Mouse (Mus musculus) embryonic facial prominence, embryonic 12.5 days (tissue): ENCODE measurements around the gene Fos. TPM values are rescaled to one million over a fixed set of nuclear protein-coding genes. Genes with fewer than 3 reads are reported as not detected.

ENCODE experiments used
- ATAC-seq: fragments of 200-750 bp; cut with Nextera tagmentation; 2 replicates; pipeline ENCODE4 v1.8.0; 2017; ENCODE audit not compliant: insufficient number of reproducible peaks, insufficient read depth, low FRiP score, low TSS enrichment
- H3K27ac ChIP-seq: fragments of 300-500 bp; sonication (generic); 2 replicates; pipeline ENCODE4 v1.5.1; 2016; ENCODE audit warnings: mild to moderate bottlenecking
- H3K27me3 ChIP-seq: fragments of 300-500 bp; sonication (generic); 2 replicates; pipeline ENCODE4 v1.6.1; 2016; ENCODE audit warnings: mild to moderate bottlenecking, moderate library complexity
- H3K36me3 ChIP-seq: fragments of 300-500 bp; sonication (generic); 2 replicates; pipeline ENCODE4 v1.6.1; 2016; ENCODE audit warnings: mild to moderate bottlenecking
- H3K4me1 ChIP-seq: fragments of 300-500 bp; sonication (generic); 2 replicates; pipeline ENCODE4 v1.6.1; 2016
- H3K4me2 ChIP-seq: fragments of 300-500 bp; sonication (generic); replicated peaks from 2 replicates; pipeline ENCODE4 v1.6.1; 2016; ENCODE audit warnings: mild to moderate bottlenecking, moderate library complexity
- H3K4me3 ChIP-seq: fragments of 300-500 bp; sonication (generic); 2 replicates; pipeline ENCODE4 v1.5.1; 2016; ENCODE audit warnings: mild to moderate bottlenecking
- H3K9ac ChIP-seq: fragments of 300-500 bp; sonication (generic); 2 replicates; pipeline ENCODE4 v1.6.1; 2016; ENCODE audit warnings: mild to moderate bottlenecking, moderate library complexity
- H3K9me3 ChIP-seq: fragments of 300-500 bp; sonication (generic); 2 replicates; pipeline ENCODE4 v1.6.1; 2016; ENCODE audit warnings: mild to moderate bottlenecking, moderate library complexity
- WGBS: fragments of 180-500 bp; shearing (Covaris S2); methylation state at CpG from one replicate; pipeline ENCODE4 v1.1.7; 2016; 5-methylcytosine and 5-hydroxymethylcytosine counted together
- polyA plus RNA-seq: library from polyadenylated mRNA; unstranded; fragments of >200 nt; fragmentation: Nextera tagmentation; extraction: Ambion mirVana; gene quantifications from 2 replicates; pipeline ENCODE4 v1.2.1, GENCODE M21; 2016

The Fos gene
- polyA plus RNA-seq, 1 experiment from 2014 or later = 3.5 TPM

- H3K4me2 ChIP-seq = no peak overlapping the region
- ATAC-seq = no peak
- H3K4me1 ChIP-seq = 0 out of 2 replicates have a peak, but pooled peaks cover 8% of the 10 kb centered on the region
- H3K9me3 ChIP-seq = no peaks in the 10 kb centered on the region
- no peak overlapping the region for H3K4me3 ChIP-seq
- no peak overlapping the region for H3K27ac ChIP-seq
- WGBS = 66% methylated on average over 6 of the region's 6 CpGs
- H3K27me3 ChIP-seq = no peaks in the 10 kb centered on the region
- H3K36me3 ChIP-seq = no peaks in the 10 kb centered on the region
- H3K9ac ChIP-seq = no peak overlapping the region
Measured at GRCm38 (mm10) chr12:85444646-85445045, 29.0 kb upstream of the Fos start.

- Histone ChIP-seq H3K4me1 (peaks cover 13% of the 10 kb centered on the region; the same call in 1 of the 2 replicates), H3K4me3 (no peak overlapping the region), H3K27ac (no peak overlapping the region), H3K27me3 (no peaks in the 10 kb centered on the region), H3K36me3 (no peaks in the 10 kb centered on the region), H3K9ac (no peak overlapping the region), H3K9me3 (no peaks in the 10 kb centered on the region), H3K4me2 (no peak overlapping the region)
- WGBS = 60% methylated on average over 6 of the region's 6 CpGs
- no peak for ATAC-seq
Measured at GRCm38 (mm10) chr12:85447009-85447408, 26.7 kb upstream of the Fos start.

GRCm38 (mm10) chr12:85447490-85447889 is 26.2 kb upstream of the Fos start:
- ATAC-seq = no peak

DNA sequence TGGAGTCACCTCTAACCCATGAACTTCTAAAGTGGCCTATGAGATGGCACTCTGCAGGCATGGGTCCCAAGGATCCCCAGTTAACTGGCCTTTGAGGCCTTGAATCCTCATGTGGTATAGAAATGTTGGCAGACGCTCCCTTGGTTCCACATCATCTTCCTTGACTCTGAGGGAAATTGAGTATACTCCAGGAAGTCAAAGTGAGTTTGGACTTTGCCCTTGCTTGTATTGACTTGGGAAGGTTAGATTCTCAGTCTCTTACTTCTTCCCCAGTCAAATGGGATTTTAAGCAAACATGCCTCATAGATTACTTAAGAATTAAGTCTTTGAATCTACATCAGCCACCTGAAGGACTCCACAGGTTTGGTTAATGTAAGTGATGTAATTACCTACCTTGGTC is 24.2 kb upstream of the Fos start:
- no peaks in the 10 kb centered on the region for H3K36me3 ChIP-seq
- no peak overlapping the region for H3K4me2 ChIP-seq
- no peak overlapping the region for H3K4me3 ChIP-seq
- H3K27ac ChIP-seq = no peak overlapping the region
- H3K9ac ChIP-seq = no peak overlapping the region
- ATAC-seq = no peak
- no peaks in the 10 kb centered on the region for H3K27me3 ChIP-seq
- H3K4me1 ChIP-seq = peaks cover 21% of the 10 kb centered on the region
- H3K9me3 ChIP-seq = no peaks in the 10 kb centered on the region
- 95% methylated on average over 1 of the region's 1 CpGs for WGBS

More at GRCm38 (mm10) chr12:85447490-85447889, 26.2 kb upstream of the Fos start:
- 66% methylated on average over 4 of the region's 4 CpGs for WGBS
- no peaks in the 10 kb centered on the region for H3K9me3 ChIP-seq
- H3K4me1 ChIP-seq = peaks cover 17% of the 10 kb centered on the region; the same call in 1 of the 2 replicates
- no peaks in the 10 kb centered on the region for H3K27me3 ChIP-seq
- no peak overlapping the region for H3K27ac ChIP-seq
- H3K4me2 ChIP-seq = no peak overlapping the region
- H3K36me3 ChIP-seq = no peaks in the 10 kb centered on the region
- no peak overlapping the region for H3K9ac ChIP-seq
- H3K4me3 ChIP-seq = no peak overlapping the region

DNA sequence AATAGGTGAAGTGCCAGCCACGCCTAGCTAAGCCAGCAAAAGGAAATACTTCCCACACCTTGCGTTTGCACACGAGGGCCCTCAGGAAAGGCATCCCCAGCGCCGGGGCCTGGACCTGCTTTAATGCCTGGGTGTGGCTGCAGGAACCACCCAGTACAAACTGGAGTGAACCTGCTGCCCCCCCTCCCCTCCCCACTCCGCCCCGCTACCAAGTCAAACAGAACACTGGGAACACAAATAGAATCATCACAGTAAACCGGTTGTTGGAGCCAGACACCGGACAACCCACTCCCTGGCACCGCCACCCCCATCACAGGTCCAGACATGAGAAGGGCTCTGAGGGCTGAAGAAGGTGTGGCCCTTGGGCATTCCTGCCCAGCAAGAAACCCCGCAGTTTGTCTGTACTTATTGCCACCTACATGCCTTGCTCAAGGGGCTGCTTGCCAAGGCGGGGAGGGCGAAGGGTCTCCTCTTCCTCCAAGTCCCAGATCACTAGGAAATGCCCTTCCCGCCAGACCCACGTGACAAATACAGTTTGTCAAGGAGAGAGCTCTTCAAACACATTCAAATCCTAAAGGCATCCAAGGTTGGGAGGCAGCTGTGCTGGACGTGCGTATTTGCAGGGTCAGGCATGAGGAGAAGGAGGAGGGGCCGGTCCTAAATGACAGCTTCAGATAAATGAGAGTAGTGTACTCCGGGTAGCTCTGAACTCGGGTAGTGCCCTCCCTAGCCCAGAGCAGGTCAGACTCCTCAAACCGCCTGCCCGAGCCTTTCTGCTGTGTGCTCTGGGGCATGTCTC is 21.8 kb upstream of the Fos start:
- H3K27me3 ChIP-seq = no peaks in the 10 kb centered on the region
- WGBS = 36% methylated on average over 22 of the region's 22 CpGs
- H3K36me3 ChIP-seq = no peaks in the 10 kb centered on the region
- ATAC-seq = no peak
- peaks cover 30% of the 10 kb centered on the region for H3K4me1 ChIP-seq
- H3K9ac ChIP-seq = no peak overlapping the region
- 0 out of 2 replicates have a peak overlapping the region, but pooled peaks have one; percentile 14 for H3K4me2 ChIP-seq
- no peaks in the 10 kb centered on the region for H3K9me3 ChIP-seq
- no peak overlapping the region for H3K4me3 ChIP-seq
- H3K27ac ChIP-seq = no peak overlapping the region

DNA sequence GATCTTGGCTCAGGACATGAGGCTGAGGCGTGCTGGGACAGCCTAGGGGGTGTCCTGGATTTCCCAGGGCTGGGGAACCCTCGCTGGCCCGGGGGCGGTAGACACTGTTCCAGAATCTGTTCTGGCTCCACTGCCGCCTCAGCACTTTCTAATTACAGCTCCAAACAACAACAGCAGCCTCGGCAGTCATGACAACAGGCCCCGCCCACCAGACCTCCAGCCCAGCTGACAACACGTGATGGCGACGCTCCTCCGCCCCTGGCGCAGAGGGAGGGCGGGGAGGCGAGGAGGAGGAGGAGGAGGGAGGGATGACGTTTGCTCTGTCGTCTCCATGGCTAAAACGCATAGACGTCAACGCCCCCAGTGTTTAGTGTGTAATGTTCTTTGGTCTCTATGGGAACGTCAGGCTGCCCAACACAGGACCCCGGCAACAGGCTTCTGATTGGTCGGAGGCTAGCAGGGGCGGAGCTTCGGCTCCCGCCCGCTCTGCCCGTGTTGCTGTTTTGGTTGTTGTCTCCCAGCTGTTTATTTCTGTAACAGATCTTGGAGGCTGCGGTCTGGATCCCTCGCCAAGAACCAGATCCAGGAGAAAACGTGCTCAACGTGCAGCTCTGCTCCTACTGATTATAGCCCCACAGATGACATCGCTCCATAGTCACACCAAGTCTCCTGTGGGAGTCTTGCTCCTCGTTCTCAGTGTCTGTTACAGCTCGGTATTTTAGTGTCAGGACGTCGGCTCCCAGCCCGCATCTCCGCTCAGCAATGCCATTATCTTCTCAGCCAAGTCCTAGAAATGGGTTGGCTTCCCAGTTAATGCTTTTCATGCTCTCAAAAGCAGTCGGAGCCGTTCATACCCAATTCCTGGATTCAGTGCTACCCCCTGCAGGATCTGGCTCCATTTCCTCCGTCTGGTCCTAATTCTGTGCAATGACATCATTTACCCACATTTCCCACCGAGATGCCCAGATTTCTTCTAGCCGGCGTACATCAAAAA is 18.3 kb upstream of the Fos start:
- Histone ChIP-seq H3K9me3 (no peaks in the 10 kb centered on the region), H3K27ac (peak overlapping the region; percentile 94), H3K4me2 (peak overlapping the region; percentile 64), H3K27me3 (no peaks in the 10 kb centered on the region), H3K36me3 (no peaks in the 10 kb centered on the region), H3K4me1 (peaks cover 34% of the 10 kb centered on the region), H3K9ac (peak overlapping the region; percentile 41; the same call in 1 of the 2 replicates), H3K4me3 (peak overlapping the region; percentile 41)
- WGBS = 1% methylated on average over 44 of the region's 44 CpGs
- peak; percentile 97 for ATAC-seq

DNA sequence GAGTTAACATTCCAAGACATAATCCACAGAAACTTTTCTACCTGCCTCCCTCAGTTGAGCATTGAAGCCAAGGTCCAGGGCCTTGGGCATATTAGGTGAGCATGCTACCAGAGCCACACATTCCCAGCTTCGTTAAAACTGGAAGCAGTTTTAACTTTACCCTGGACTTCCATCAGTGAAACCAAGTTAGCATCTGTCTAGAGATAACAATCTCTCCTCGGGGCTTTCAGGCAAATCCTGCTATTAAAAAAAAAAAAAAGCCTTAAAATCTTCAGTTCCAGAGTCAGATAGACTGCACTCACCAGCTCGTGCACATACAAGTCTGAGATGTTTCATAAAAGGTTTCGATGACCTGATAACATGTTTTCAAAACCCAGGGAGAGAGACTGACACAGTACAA is 17.4 kb upstream of the Fos start:
- H3K9ac ChIP-seq = no peak overlapping the region
- H3K4me1 ChIP-seq = peaks cover 34% of the 10 kb centered on the region
- H3K4me2 ChIP-seq = peak overlapping the region; percentile 64; the same call in 1 of the 2 replicates

GRCm38 (mm10) chr12:85456966-85457505 is 16.7 kb upstream of the Fos start:
- Histone ChIP-seq H3K4me2 (no peak overlapping the region), H3K9me3 (no peaks in the 10 kb centered on the region), H3K27me3 (no peaks in the 10 kb centered on the region), H3K27ac (no peak overlapping the region), H3K4me3 (no peak overlapping the region), H3K4me1 (peaks cover 35% of the 10 kb centered on the region), H3K36me3 (no peaks in the 10 kb centered on the region), H3K9ac (no peak overlapping the region)
- no peak for ATAC-seq
- WGBS = 73% methylated on average over 13 of the region's 13 CpGs

More for the DNA sequence above, 17.4 kb upstream of the Fos start:
- Histone ChIP-seq H3K27ac (peak overlapping the region; percentile 94; the same call in 1 of the 2 replicates), H3K9me3 (no peaks in the 10 kb centered on the region), H3K27me3 (no peaks in the 10 kb centered on the region), H3K36me3 (no peaks in the 10 kb centered on the region), H3K4me3 (no peak overlapping the region)
- 54% methylated on average over 4 of the region's 4 CpGs for WGBS
- no peak for ATAC-seq

GRCm38 (mm10) chr12:85459820-85460219 is 13.9 kb upstream of the Fos start:
- Histone ChIP-seq H3K36me3 (no peaks in the 10 kb centered on the region), H3K9me3 (no peaks in the 10 kb centered on the region), H3K4me2 (no peak overlapping the region), H3K4me1 (peaks cover 34% of the 10 kb centered on the region), H3K27me3 (no peaks in the 10 kb centered on the region), H3K9ac (no peak overlapping the region), H3K27ac (no peak overlapping the region), H3K4me3 (no peak overlapping the region)
- 70% methylated on average over 4 of the region's 4 CpGs for WGBS
- ATAC-seq = no peak

DNA sequence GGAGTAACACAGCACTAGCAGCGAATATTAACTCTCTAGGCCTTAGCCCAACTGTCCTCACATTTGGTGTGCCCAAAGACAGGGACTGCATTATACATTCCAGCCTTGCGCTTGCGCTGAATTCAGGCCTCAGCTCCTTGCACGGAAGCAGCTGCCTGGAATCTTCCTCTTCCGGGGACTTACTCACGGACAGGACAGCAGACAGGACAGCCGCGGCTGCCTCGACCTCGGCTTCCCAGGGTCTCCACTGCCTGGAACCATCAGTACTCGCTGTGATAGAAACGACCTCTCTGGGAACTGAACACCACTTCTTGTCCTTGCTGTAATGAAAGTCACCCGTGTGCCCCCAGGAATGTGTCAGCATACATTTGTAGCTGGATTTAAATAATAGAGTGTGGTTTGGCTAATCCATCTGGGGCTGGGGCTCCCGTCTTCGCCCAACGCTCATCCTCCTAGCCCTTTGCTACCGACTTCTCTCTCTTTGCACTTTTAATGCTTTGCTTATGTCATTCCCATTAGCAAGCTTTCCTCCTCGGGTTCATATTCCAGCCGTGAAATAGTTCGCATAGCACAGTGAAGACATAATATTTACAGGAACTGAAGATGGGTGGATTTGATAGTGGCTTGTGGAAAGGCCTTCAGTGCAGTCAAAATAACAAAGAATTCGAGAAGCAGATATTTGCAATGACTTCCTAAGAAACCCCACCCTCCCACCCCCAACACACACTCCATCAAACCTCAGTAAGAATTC is 11.6 kb upstream of the Fos start:
- no peak overlapping the region for H3K9ac ChIP-seq
- peak overlapping the region; percentile 65 for H3K27ac ChIP-seq
- peaks cover 22% of the 10 kb centered on the region for H3K4me1 ChIP-seq
- 34% methylated on average over 21 of the region's 21 CpGs for WGBS
- no peak overlapping the region for H3K4me3 ChIP-seq
- H3K4me2 ChIP-seq = no peak overlapping the region
- ATAC-seq = 0 out of 2 replicates have a peak, but pooled peaks have one; percentile 30
- no peaks in the 10 kb centered on the region for H3K27me3 ChIP-seq
- no peaks in the 10 kb centered on the region for H3K36me3 ChIP-seq
- H3K9me3 ChIP-seq = no peaks in the 10 kb centered on the region

GRCm38 (mm10) chr12:85462802-85463201 is 10.9 kb upstream of the Fos start:
- H3K27ac ChIP-seq = peak overlapping the region; percentile 65; the same call in 1 of the 2 replicates
- H3K36me3 ChIP-seq = no peaks in the 10 kb centered on the region
- H3K9me3 ChIP-seq = no peaks in the 10 kb centered on the region
- no peak for ATAC-seq
- no peak overlapping the region for H3K4me2 ChIP-seq
- H3K27me3 ChIP-seq = no peaks in the 10 kb centered on the region
- H3K4me1 ChIP-seq = peaks cover 19% of the 10 kb centered on the region
- no peak overlapping the region for H3K4me3 ChIP-seq
- WGBS = 51% methylated on average over 7 of the region's 7 CpGs
- no peak overlapping the region for H3K9ac ChIP-seq
